Mouse (Mus musculus) skeletal muscle tissue, postnatal 0 days (tissue): ENCODE data around the gene Grik5. TPM values are rescaled to one million over a fixed set of nuclear protein-coding genes. Genes with fewer than 3 reads are reported as not detected.

Source experiments
- microRNA-seq, 2 experiments: library from miRNA; unstranded; fragments of <30 nt; microRNA quantifications; one replicate each; pipeline ENCODE4; 2016
- polyA plus RNA-seq: library from polyadenylated mRNA; unstranded; fragments of >200 nt; fragmentation: Nextera tagmentation; extraction: Ambion mirVana; gene quantifications from 2 replicates; pipeline ENCODE4 v1.2.1, GENCODE M21; 2015

Grik5 gene
- polyA plus RNA-seq, result 1.5 and 2.2 TPM in 2 replicates

GRCm38 (mm10) chr7:25071979-25072715, at the start of gene Grik5, which contains the start of gene Zfp574:
TSS of gene Grik5 (minus strand) at chr7:25072346.
TSS of gene Zfp574 (plus strand) at chr7:25072567.

GRCm38 (mm10) chr7:25005421-25006065, 66.6 kb downstream of the Grik5 start, which contains the start of gene Atp1a3:
TSS of gene Atp1a3 (minus strand) at chr7:25005958.

GRCm38 (mm10) chr7:24971972-24972893, 99.9 kb downstream of the Grik5 start, which contains the start of gene Rabac1:
TSS of gene Rabac1 (minus strand) at chr7:24972754.

Small RNAs within 50 kb of the gene (microRNA-seq; reads per million reads assigned to microRNA genes)
- gene Mir6537, result 0 reads per million in 2 experiments
- 0.71 to 0.85 reads per million in 2 experiments for gene Mir7046
- 0 reads per million in 2 experiments for gene Mir7047

Other genes starting within 250 kb of the Grik5 start
- gene Gm9844, start 210.1 kb downstream of the Grik5 start, polyA plus RNA-seq, result 7.4 and 9.8 TPM in 2 replicates
- gene Lypd4, start 202.4 kb downstream of the Grik5 start, polyA plus RNA-seq, result not detected in 2 replicates
- gene Dmrtc2, start 202.3 kb downstream of the Grik5 start, polyA plus RNA-seq, result not detected in 2 replicates
- 1,449 and 1,636 TPM in 2 replicates for gene Rps19, start 188.0 kb downstream of the Grik5 start, polyA plus RNA-seq
- gene Cd79a, start 175.0 kb downstream of the Grik5 start, polyA plus RNA-seq, result 0.29 and 0.58 TPM in 2 replicates
- gene Arhgef1, start 169.4 kb downstream of the Grik5 start, polyA plus RNA-seq, result 39.1 and 44.5 TPM in 2 replicates
- not detected in 2 replicates for gene Gm4881, start 127.9 kb downstream of the Grik5 start, polyA plus RNA-seq
- gene Rabac1, start 99.6 kb downstream of the Grik5 start, polyA plus RNA-seq, result 237 and 250 TPM in 2 replicates
- 0.13 and 0.19 TPM in 2 replicates for gene Atp1a3, start 66.4 kb downstream of the Grik5 start, polyA plus RNA-seq
- gene Zfp574, start 221 bp upstream of the Grik5 start, polyA plus RNA-seq, result 9.0 and 9.4 TPM in 2 replicates
- 0.42 and 0.46 TPM in 2 replicates for gene Pou2f2, start 107.4 kb upstream of the Grik5 start, polyA plus RNA-seq
- gene Dedd2, start 148.3 kb upstream of the Grik5 start, polyA plus RNA-seq, result 6.5 and 7.9 TPM in 2 replicates
- 1.4 and 1.8 TPM in 2 replicates for gene Zfp526, start 149.1 kb upstream of the Grik5 start, polyA plus RNA-seq
- 6.6 and 8.2 TPM in 2 replicates for gene Gsk3a, start 165.5 kb upstream of the Grik5 start, polyA plus RNA-seq
- 5.6 and 8.0 TPM in 2 replicates for gene Erf, start 178.4 kb upstream of the Grik5 start, polyA plus RNA-seq
- gene Cic, start 195.4 kb upstream of the Grik5 start, polyA plus RNA-seq, result 14.1 and 16.4 TPM in 2 replicates
- 36.2 and 42.4 TPM in 2 replicates for gene Pafah1b3, start 225.6 kb upstream of the Grik5 start, polyA plus RNA-seq
- gene Prr19, start 229.1 kb upstream of the Grik5 start, polyA plus RNA-seq, result 0.10 TPM in 1 of 2 replicates, not detected in the other
- not detected in 2 replicates for gene Tmem145, start 233.8 kb upstream of the Grik5 start, polyA plus RNA-seq
- gene Megf8, start 244.8 kb upstream of the Grik5 start, polyA plus RNA-seq, result 5.9 and 6.2 TPM in 2 replicates